Mouse (Mus musculus): ENCODE measurements at regions not wholly inside any gene's neighbourhood (a gene's known extent, or its start where the extent isn't known, plus 50 kb on each side); places are given as distances from the start of the nearest gene placed in this dataset.

DNA sequence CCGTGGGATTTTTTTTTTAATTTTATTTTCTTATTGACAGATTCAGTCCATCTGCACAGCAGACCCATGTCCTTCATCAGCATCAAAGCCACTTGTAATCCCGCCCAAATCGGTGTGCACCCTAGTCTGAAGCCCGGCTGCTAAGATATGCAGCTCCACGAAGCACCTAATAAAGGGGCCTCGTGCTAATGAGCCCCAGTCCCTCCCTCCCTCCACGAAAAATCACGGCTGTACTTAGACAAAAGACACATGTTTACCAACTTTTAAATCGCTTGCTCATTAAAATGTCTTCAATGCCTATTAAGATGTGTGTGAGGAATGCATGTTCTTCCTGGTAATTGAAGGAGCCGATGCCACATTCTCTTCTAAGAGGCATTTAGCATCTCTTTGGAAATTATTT is 229.8 kb upstream of the A430005L14Rik start:
- TF ChIP-seq CTCF (IDR thresholded peaks at IDR 0.05; ENCODE audit: insufficient read depth, low read length) (no peak), POLR2A (IDR thresholded peaks at IDR 0.05; ENCODE audit: borderline replicate concordance, extremely low read depth, low read depth, low read length) (no peak)

Data from lung, adult 2 months (tissue).